Mouse (Mus musculus) kidney, adult 2 months (tissue): ENCODE measurements at regions not wholly inside any gene's neighbourhood (a gene's known extent, or its start where the extent isn't known, plus 50 kb on each side); places are given as distances from the start of the nearest gene placed in this dataset.
"Not testable (repeated sequence)": the region's sequence is repeated elsewhere in the genome, so short reads cannot be mapped to it uniquely, and the experiment has no call there.

Experiments
- DNase-seq: peaks from one replicate; pipeline ENCODE4 v3.0.0; 2021
- H3K27ac ChIP-seq: fragments of 200-500 bp; 2 replicates; pipeline ENCODE4 v1.5.1; 2012; ENCODE audit warnings: low read depth, low read length, control low read depth, inconsistent platforms; ENCODE audit not compliant: insufficient read depth
- H3K27me3 ChIP-seq: fragments of 200-500 bp; replicated peaks from 2 replicates; pipeline ENCODE4 v1.6.1; 2012; ENCODE audit warnings: mild to moderate bottlenecking, moderate library complexity, low read length, inconsistent platforms; ENCODE audit not compliant: control insufficient read depth, insufficient read depth
- H3K36me3 ChIP-seq: fragments of 200-500 bp; 2 replicates; pipeline ENCODE4 v1.6.1; 2012; ENCODE audit warnings: mild to moderate bottlenecking, moderate library complexity, low read length, inconsistent platforms; ENCODE audit not compliant: control insufficient read depth, insufficient read depth
- H3K4me1 ChIP-seq: fragments of 200-500 bp; 2 replicates; pipeline ENCODE4 v1.6.1; 2011; ENCODE audit warnings: low read length; ENCODE audit not compliant: control insufficient read depth, insufficient read depth
- H3K4me3 ChIP-seq: fragments of 200-500 bp; 2 replicates; pipeline ENCODE4 v1.5.1; 2011; ENCODE audit warnings: mild to moderate bottlenecking, low read depth, low read length, control low read depth; ENCODE audit not compliant: insufficient read depth
- CTCF ChIP-seq: fragments of 200-500 bp; conservative IDR thresholded peaks from 2 replicates; pipeline ENCODE4 v1.5.1; 2011; ENCODE audit warnings: low read depth, mild to moderate bottlenecking, control low read depth, low read length, moderate library complexity, mixed read lengths; ENCODE audit not compliant: insufficient read depth, insufficient read length
- POLR2A ChIP-seq: fragments of 200-500 bp; IDR thresholded peaks from one replicate; pipeline ENCODE4 v1.6.1; 2011; ENCODE audit warnings: low read depth, low read length, control low read depth
- WGBS: fragments of 180-500 bp; shearing (Covaris S2); methylation state at CpG from one replicate; pipeline ENCODE4 v1.1.7; 2018; 5-methylcytosine and 5-hydroxymethylcytosine counted together

DNA sequence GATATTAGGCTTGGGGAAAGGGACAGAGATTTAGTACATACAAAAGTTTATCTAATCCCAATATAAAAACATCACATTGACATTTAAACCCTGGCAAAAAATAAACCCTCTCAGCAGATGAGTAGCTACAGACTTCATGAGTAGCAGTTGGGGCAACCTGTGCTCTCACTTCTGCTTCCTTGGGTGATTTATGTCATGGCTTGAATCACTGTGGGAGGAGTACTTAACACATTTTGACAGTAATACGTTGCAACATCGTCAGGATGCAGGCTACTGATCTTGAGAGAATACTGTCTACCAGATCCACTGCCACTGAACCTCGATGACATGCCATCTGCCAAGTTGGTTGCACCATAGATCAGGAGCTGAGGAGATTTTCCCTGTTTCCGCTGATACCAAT lies 1299.0 kb upstream of the Tacstd2 start:
- WGBS = 44% methylated on average over 4 of the region's 4 CpGs

DNA sequence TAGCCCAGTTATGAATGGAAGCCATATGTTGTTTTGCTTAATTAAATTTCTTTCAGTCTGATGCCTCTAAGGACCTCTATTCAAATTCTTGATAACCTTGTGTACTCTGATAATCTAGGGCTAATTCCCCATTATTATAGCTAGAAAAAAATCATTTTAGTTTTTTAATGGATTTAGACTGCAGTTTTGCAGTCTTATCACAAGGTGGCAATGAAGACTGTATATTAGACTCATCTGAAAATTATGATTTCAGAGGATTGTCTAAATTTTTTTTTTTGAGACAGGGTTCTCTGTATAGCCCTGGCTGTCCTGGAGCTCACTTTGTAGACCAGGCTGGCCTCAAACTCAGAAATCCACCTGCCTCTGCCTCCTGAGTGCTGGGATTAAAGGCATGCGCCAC lies 1292.9 kb upstream of the Tacstd2 start:
- H3K4me1 ChIP-seq, H3K27ac ChIP-seq, DNase-seq, H3K36me3 ChIP-seq, H3K27me3 ChIP-seq, H3K4me3 ChIP-seq: not testable (repeated sequence)
- WGBS = 89% methylated on average over 1 of the region's 1 CpGs

More for the DNA sequence above, 1299.0 kb upstream of the Tacstd2 start:
- Histone ChIP-seq H3K27ac (no peak overlapping the region), H3K36me3 (no peaks in the 10 kb centered on the region), H3K27me3 (no peaks in the 10 kb centered on the region), H3K4me1 (no peaks in the 10 kb centered on the region), H3K4me3 (no peak overlapping the region)
- no peak for TF ChIP-seq POLR2A
- TF ChIP-seq CTCF = no peak
- DNase-seq = no peak

DNA sequence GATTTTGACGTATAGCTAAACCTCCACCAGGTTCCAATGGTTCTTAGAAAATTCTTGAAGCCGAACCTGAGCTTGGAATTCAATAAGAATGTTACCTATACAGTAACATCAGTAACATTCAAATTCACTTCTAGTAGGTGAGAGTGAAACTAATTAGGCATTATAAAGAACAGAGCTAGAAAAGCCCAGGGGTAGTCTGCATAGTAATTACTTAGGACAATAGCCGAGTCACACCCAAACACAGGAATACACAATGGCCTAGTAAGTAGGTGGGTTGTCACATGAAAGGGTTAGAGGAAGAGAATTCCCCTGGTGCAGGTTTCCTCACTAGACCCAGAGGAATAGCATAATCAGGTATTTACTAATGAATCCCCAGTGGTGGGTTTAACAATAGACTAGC lies 1277.8 kb upstream of the Tacstd2 start:
- no peak for TF ChIP-seq CTCF
- TF ChIP-seq POLR2A = no peak
- Histone ChIP-seq H3K27ac (no peak overlapping the region), H3K27me3 (no peaks in the 10 kb centered on the region), H3K4me3 (no peak overlapping the region), H3K36me3 (no peaks in the 10 kb centered on the region), H3K4me1 (no peaks in the 10 kb centered on the region)
- DNase-seq = no peak
- 75% methylated on average over 3 of the region's 3 CpGs for WGBS

DNA sequence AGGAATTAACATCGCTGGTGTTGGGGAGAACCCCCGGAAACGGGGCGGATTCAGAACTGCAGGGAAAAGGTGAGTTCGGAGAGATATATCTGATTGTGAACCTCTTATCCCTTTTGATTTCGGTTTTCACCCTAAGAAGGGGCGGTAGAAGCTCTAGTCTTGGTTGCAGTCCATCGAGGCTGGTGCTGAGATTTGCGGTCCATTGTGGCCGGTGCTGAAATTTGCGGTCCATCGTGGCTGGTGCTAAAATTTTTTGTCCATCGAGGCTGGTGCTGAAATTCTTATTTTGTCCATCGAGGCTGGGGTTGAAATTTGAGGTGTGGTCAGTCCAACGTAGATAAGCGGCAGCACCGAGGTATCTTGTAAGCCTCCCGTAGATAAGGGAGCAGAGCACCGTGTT lies 1263.6 kb upstream of the Tacstd2 start:
- H3K27me3 ChIP-seq, H3K27ac ChIP-seq, H3K36me3 ChIP-seq, H3K4me3 ChIP-seq, H3K4me1 ChIP-seq, DNase-seq: not testable (repeated sequence)
- WGBS = 85% methylated on average over 19 of the region's 19 CpGs

DNA sequence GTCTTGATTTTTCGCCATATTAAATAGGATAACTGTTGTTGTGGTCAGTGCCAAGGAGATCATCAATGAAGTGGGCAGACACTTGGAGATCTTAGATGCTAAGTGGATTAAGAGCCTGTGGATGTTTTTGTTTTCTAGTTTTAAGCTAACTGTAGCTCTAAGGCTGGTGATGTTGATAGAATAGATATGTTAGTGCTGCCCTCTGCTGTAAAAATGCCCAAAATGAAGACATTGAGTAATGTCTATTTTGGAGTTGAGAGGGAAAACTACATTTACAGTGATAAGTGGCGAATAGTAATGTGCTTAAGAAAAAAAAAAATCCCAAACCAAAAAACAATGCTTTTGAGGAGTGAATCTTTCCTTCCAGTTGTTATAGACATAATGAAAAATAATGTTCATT lies 1235.9 kb upstream of the Tacstd2 start:
- WGBS = 82% methylated on average over 2 of the region's 2 CpGs
- no peaks in the 10 kb centered on the region for H3K4me1 ChIP-seq
- no peak for TF ChIP-seq POLR2A
- TF ChIP-seq CTCF = no peak

DNA sequence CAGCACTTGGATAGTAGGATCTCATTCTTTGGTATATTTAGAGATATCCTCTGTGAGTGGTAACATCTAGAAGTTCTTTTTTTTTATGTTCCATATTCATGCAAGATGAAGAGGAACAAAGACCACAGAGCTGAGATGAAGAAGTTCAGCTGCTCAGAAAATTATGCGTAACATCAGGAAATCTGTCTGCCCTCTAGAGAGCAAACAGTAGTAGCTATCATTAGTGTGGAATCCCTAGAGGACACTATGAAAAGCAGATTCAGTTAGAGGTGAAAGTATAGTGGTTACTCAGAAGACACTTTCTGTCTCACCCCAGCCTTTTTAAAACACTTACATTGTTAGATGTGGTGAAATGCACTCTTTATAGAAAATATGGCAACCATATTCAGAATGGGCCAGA lies 1214.9 kb upstream of the Tacstd2 start:
- no peak overlapping the region for H3K4me3 ChIP-seq
- WGBS = 91% methylated on average over 1 of the region's 1 CpGs
- H3K36me3 ChIP-seq = no peaks in the 10 kb centered on the region
- H3K27ac ChIP-seq = no peak overlapping the region
- H3K27me3 ChIP-seq = no peaks in the 10 kb centered on the region
- no peaks in the 10 kb centered on the region for H3K4me1 ChIP-seq
- no peak for DNase-seq
- no peak for TF ChIP-seq CTCF
- TF ChIP-seq POLR2A = no peak

More for the DNA sequence above, 1235.9 kb upstream of the Tacstd2 start:
- Histone ChIP-seq H3K4me3 (no peak overlapping the region), H3K27ac (no peak overlapping the region), H3K36me3 (no peaks in the 10 kb centered on the region), H3K27me3 (no peaks in the 10 kb centered on the region)
- no peak for DNase-seq

DNA sequence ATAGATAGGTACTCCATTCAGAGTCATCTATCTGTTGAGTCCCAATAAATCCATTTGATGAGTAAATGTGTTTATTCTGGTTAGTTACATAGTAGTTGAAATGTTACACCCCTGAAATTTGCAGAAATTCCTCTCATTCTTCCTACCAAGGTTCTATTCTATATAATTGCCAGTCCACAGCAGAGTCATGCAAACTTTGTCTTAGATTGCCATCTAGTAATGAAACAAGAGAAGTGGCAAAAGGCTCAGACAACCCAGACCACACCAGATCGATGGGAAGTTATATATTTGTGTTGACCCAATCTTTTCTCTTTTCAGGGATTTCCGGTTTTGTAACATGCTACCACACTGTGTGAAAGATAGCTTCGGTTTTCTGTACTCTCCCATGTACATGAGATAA lies 1214.1 kb upstream of the Tacstd2 start:
- no peak overlapping the region for H3K4me3 ChIP-seq
- TF ChIP-seq CTCF (no peak), POLR2A (no peak)
- H3K27me3 ChIP-seq = no peaks in the 10 kb centered on the region
- H3K27ac ChIP-seq = no peak overlapping the region
- no peaks in the 10 kb centered on the region for H3K36me3 ChIP-seq
- H3K4me1 ChIP-seq = no peaks in the 10 kb centered on the region
- no peak for DNase-seq
- 75% methylated on average over 3 of the region's 3 CpGs for WGBS

DNA sequence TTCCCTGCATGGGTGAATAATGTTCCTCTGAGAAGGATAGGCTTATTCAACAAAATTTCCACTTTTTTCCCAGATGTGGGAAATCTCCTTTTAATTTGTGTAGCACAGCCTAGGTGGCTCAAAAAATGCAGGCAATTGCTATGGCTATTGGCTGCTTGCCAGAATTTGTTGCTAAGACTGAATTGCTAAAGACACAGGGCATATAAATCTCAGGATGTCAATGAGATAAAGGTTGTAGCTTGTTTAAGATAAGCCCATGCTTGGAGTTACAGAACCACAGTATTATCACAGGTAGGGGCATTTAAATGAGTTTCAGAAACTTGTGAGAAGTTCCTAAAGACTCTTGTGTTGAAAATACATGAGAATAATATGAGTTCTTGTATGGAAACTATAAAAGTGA lies 1203.0 kb upstream of the Tacstd2 start:
- DNase-seq = no peak
- Histone ChIP-seq H3K27ac (no peak overlapping the region), H3K4me1 (no peaks in the 10 kb centered on the region), H3K27me3 (no peaks in the 10 kb centered on the region), H3K36me3 (no peaks in the 10 kb centered on the region), H3K4me3 (no peak overlapping the region)
- TF ChIP-seq CTCF (no peak), POLR2A (no peak)
